Mouse (Mus musculus): ENCODE results near the gene Ank3.

GRCm38 (mm10) chr10:69916689-69917435 is 518.3 kb downstream of the Ank3 start:
- TF ChIP-seq POLR2A (IDR thresholded peaks at IDR 0.05; ENCODE audit: borderline replicate concordance, extremely low read depth, insufficient read depth, insufficient read length, poor library complexity, severe bottlenecking) = no peak
- no peak for TF ChIP-seq CTCF (IDR thresholded peaks at IDR 0.05; ENCODE audit: borderline replicate concordance, extremely low read depth, insufficient read depth, insufficient read length)

Measured in brain, embryonic 14.5 days (tissue).